In genomic region chr7:110106633-110107032, GRCm38 (mm10) we compare ENCODE assay signal across 19 mouse cellular contexts. TPM values are rescaled to one million over a fixed set of nuclear protein-coding genes. Genes with fewer than 3 reads are reported as not detected.
DNase-seq lines count a peak whose midpoint lies in the region; ATAC-seq lines count a peak whose summit lies in the region.
"Had no signal": no experiment of that assay in that cellular context is flagged by ENCODE, and none has a peak within 500 bp of the region (broad histone marks: within the 10 kb centered on the region; RNA-seq: fewer than 3 reads in every experiment).

No protein-coding gene starts in this region.

- no peak overlapping the region for H3K27ac ChIP-seq in heart, embryonic 12.5 days (ENCODE audit: poor library complexity, severe bottlenecking)
- peak overlapping the region; percentile 27; the same call in 1 of the 2 replicates for H3K27ac ChIP-seq in stomach, embryonic 16.5 days (ENCODE audit: low read length)
- H3K27ac ChIP-seq: embryonic facial prominence, embryonic 10.5 days; embryonic facial prominence, embryonic 12.5 days; forebrain, embryonic 13.5 days; forebrain, embryonic 15.5 days had no signal

- intact Hi-C loops in heart, postnatal 25 days (cut with DNase I), result no loop called here

- WGBS in heart, embryonic 12.5 days, result 46% methylated on average over 3 of the region's 3 CpGs
- WGBS in stomach, embryonic 16.5 days, result 54% methylated on average over 3 of the region's 3 CpGs

- no peaks in the 10 kb centered on the region for H3K9me3 ChIP-seq in heart, embryonic 12.5 days (replicated peaks)
- no peaks in the 10 kb centered on the region for H3K9me3 ChIP-seq in stomach, embryonic 16.5 days (replicated peaks; ENCODE audit: control insufficient read depth, low read length)
- H3K9me3 ChIP-seq: embryonic facial prominence, embryonic 10.5 days; embryonic facial prominence, embryonic 12.5 days; forebrain, embryonic 13.5 days; forebrain, embryonic 15.5 days had no signal

- ATAC-seq in heart, embryonic 12.5 days (ENCODE audit: insufficient number of reproducible peaks, low FRiP score), result 0 out of 2 replicates have a peak, but pooled peaks have one; percentile 12
- no peak for ATAC-seq in stomach, embryonic 16.5 days (ENCODE audit: insufficient read depth, low FRiP score)
- ATAC-seq: forebrain, embryonic 13.5 days; forebrain, embryonic 15.5 days had no signal

- no peak overlapping the region for H3K9ac ChIP-seq in heart, embryonic 12.5 days
- no peak overlapping the region for H3K9ac ChIP-seq in stomach, embryonic 16.5 days (ENCODE audit: low read length)
- H3K9ac ChIP-seq: embryonic facial prominence, embryonic 12.5 days; forebrain, embryonic 13.5 days; forebrain, embryonic 15.5 days had no signal

- H3K4me1 ChIP-seq in heart, embryonic 12.5 days (replicated peaks), result peaks cover 30% of the 10 kb centered on the region
- peaks cover 13% of the 10 kb centered on the region for H3K4me1 ChIP-seq in stomach, embryonic 16.5 days (ENCODE audit: control insufficient read depth, insufficient read depth, low read length)

- no peak overlapping the region for H3K4me2 ChIP-seq in heart, embryonic 12.5 days
- no peak overlapping the region for H3K4me2 ChIP-seq in stomach, embryonic 16.5 days (ENCODE audit: low read depth, low read length)
- H3K4me2 ChIP-seq: embryonic facial prominence, embryonic 12.5 days; forebrain, embryonic 13.5 days; forebrain, embryonic 15.5 days had no signal

- no peaks in the 10 kb centered on the region for H3K27me3 ChIP-seq in heart, embryonic 12.5 days (replicated peaks)
- no peaks in the 10 kb centered on the region for H3K27me3 ChIP-seq in stomach, embryonic 16.5 days (ENCODE audit: control insufficient read depth, insufficient read depth, low read length)
- H3K27me3 ChIP-seq: embryonic facial prominence, embryonic 12.5 days; forebrain, embryonic 13.5 days; forebrain, embryonic 15.5 days had no signal

- no peak overlapping the region for H3K4me3 ChIP-seq in heart, embryonic 12.5 days
- no peak overlapping the region for H3K4me3 ChIP-seq in stomach, embryonic 16.5 days (replicated peaks; ENCODE audit: low read length)
- H3K4me3 ChIP-seq: embryonic facial prominence, embryonic 10.5 days; embryonic facial prominence, embryonic 12.5 days; forebrain, embryonic 13.5 days; forebrain, embryonic 15.5 days had no signal

- H3K36me3 ChIP-seq in heart, embryonic 12.5 days, result no peaks in the 10 kb centered on the region
- no peaks in the 10 kb centered on the region for H3K36me3 ChIP-seq in stomach, embryonic 16.5 days (ENCODE audit: control insufficient read depth, insufficient read depth, low read length)
- H3K36me3 ChIP-seq: embryonic facial prominence, embryonic 10.5 days; embryonic facial prominence, embryonic 12.5 days; forebrain, embryonic 15.5 days had no signal

- no peak for DNase-seq in heart, postnatal 25 days (ENCODE audit: low spot score)
- DNase-seq in thymus, postnatal 4 days, result peak; percentile 19
- no peak for DNase-seq in thymus, adult 18-20 months
- DNase-seq in lung, postnatal 10 days, result no peak
- DNase-seq in adrenal gland, postnatal 14 days, result no peak
- DNase-seq: adrenal gland, adult 2 months; adrenal gland, postnatal 10 days; adrenal gland, postnatal 36 days; cerebellum, adult 11-12 months; cerebellum, adult 2 months; cerebellum, adult 9-10 months; cerebellum, postnatal 10 days; cerebellum, postnatal 25 days had no signal

RNA-seq across cellular contexts. Expression of gene Wee1, which starts 15.2 kb away (rescaled TPM):
- 38.1 and 38.6 TPM in 2 replicates for polyA plus RNA-seq in heart, embryonic 12.5 days (2016; fragmentation: Nextera tagmentation; extraction: Ambion mirVana)
- 10 to 100 TPM in 1 of 2 experiments, 1 to 10 TPM in 1; 6.4 to 11.0 TPM for total RNA-seq in heart, postnatal 25 days (2021)
- polyA plus RNA-seq in stomach, embryonic 16.5 days (2015; fragmentation: Nextera tagmentation; extraction: Ambion mirVana), result 17.9 and 18.9 TPM in 2 replicates
- 13.8 and 15.3 TPM in 2 replicates for total RNA-seq in adrenal gland, postnatal 14 days (2021)

RNA-seq across cellular contexts. Expression of gene Zfp143, which starts 45.6 kb away (rescaled TPM):
- polyA plus RNA-seq in heart, embryonic 12.5 days (2016; fragmentation: Nextera tagmentation; extraction: Ambion mirVana), result 16.0 and 17.1 TPM in 2 replicates
- total RNA-seq in heart, postnatal 25 days (2021), result 1 to 10 TPM; 8.9 to 10.0 TPM
- 15.0 and 15.9 TPM in 2 replicates for polyA plus RNA-seq in stomach, embryonic 16.5 days (2015; fragmentation: Nextera tagmentation; extraction: Ambion mirVana)
- total RNA-seq in adrenal gland, postnatal 14 days (2021), result 10.9 and 15.4 TPM in 2 replicates
